Mouse (Mus musculus) cerebellum, adult 2 months (tissue): Measurements from ENCODE around the gene H3f3a.

ENCODE experiments used
- CTCF ChIP-seq: fragments of 200-500 bp; IDR thresholded peaks from 2 replicates; pipeline ENCODE4 v1.5.1; 2011; ENCODE audit warnings: low read depth, mild to moderate bottlenecking, control low read depth, low read length, moderate library complexity, borderline replicate concordance; ENCODE audit not compliant: insufficient read depth
- POLR2A ChIP-seq: fragments of 200-500 bp; IDR thresholded peaks from 2 replicates; pipeline ENCODE4 v1.6.1; 2011; ENCODE audit warnings: low read length, control low read depth, borderline replicate concordance; ENCODE audit not compliant: insufficient read depth

DNA sequence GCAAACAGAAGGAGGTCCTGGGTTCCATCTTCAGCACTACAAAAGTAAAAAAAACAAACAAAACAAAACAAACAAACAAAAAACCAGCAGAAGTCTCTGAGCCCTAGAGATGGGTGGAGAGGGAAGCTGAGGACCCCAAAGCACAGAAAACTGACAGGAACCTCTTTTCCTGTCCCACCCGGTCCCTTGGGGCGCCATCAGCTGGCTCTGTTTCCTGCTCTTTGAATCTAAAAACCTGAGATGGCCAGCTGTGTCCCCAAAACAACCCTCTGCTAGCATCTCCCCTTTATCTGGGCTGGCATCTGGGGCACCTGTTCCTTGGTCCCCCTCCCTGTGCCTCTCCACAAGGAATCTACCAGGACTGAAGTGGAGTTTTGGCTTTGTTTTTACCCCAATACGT is 11.0 kb upstream of the H3f3a start:
- TF ChIP-seq CTCF, result no peak
- TF ChIP-seq POLR2A, result no peak
